Mouse (Mus musculus) CH12.LX (cell line): ENCODE results near the gene Slc39a5. TPM values are rescaled to one million over a fixed set of nuclear protein-coding genes. Genes with fewer than 3 reads are reported as not detected.

Experiments used
- DNase-seq: peaks from one replicate; pipeline ENCODE4 v3.0.0-alpha.2; 2013; ENCODE audit errors: extremely low read depth
- H3K27ac ChIP-seq: 2 replicates; pipeline ENCODE4 v1.5.1; 2012; ENCODE audit warnings: low read depth, mild to moderate bottlenecking, control low read depth, moderate library complexity; ENCODE audit not compliant: insufficient read depth
- H3K27me3 ChIP-seq: replicated peaks from 2 replicates; pipeline ENCODE3; 2012; ENCODE audit warnings: inconsistent platforms
- H3K36me3 ChIP-seq, 2 experiments: replicated peaks in 1 of 2; 2 replicates each; pipeline versions ENCODE3 to v1.6.1; 2012; ENCODE audit warnings: inconsistent platforms in 1 of 2, low read length in 1 of 2, mild to moderate bottlenecking in 1 of 2, mixed read lengths in 1 of 2, moderate library complexity in 1 of 2; ENCODE audit not compliant: control insufficient read depth in 1 of 2, insufficient read depth in 1 of 2
- H3K4me1 ChIP-seq, 2 experiments: 2 replicates each; pipeline ENCODE4 v1.6.1; 2012; ENCODE audit warnings: inconsistent platforms in 1 of 2, moderate library complexity in 1 of 2; ENCODE audit not compliant: insufficient read depth in 2 of 2, control insufficient read depth in 1 of 2
- H3K4me2 ChIP-seq: 2 replicates; pipeline ENCODE4 v1.6.1; 2012; ENCODE audit warnings: low read depth, mild to moderate bottlenecking, control low read depth; ENCODE audit not compliant: poor library complexity, insufficient read depth, severe bottlenecking
- H3K4me3 ChIP-seq, 3 experiments: fragments of 150-350 bp in 1 of 3; sonication (generic) in 1 of 3; replicated peaks in 1 of 3; 2 replicates each; pipeline versions ENCODE3 to v1.5.1; 2011 to 2012; ENCODE audit warnings: low read depth in 2 of 3, low read length in 2 of 3, mild to moderate bottlenecking in 2 of 3, moderate library complexity in 2 of 3, control low read depth in 1 of 3, improper control_type of control experiment in 1 of 3, inconsistent platforms in 1 of 3, mixed read lengths in 1 of 3; ENCODE audit not compliant: poor library complexity in 1 of 3
- H3K79me2 ChIP-seq: replicated peaks from 2 replicates; pipeline ENCODE4 v1.6.1; 2012; ENCODE audit warnings: mild to moderate bottlenecking, moderate library complexity; ENCODE audit not compliant: control insufficient read depth, poor library complexity, insufficient read depth, severe bottlenecking; ENCODE audit errors: extremely low read depth
- H3K9ac ChIP-seq: 2 replicates; pipeline ENCODE4 v1.6.1; 2012; ENCODE audit warnings: low read depth, mild to moderate bottlenecking, control low read depth, moderate library complexity; ENCODE audit not compliant: insufficient read depth
- H3K9me3 ChIP-seq: replicated peaks from 2 replicates; pipeline ENCODE3; 2012; ENCODE audit warnings: low read length, inconsistent platforms, mixed read lengths
- CHD1 ChIP-seq: IDR thresholded peaks from 2 replicates; pipeline ENCODE4 v1.6.1; 2012; ENCODE audit warnings: low read depth, low read length, improper control_type of control experiment, inconsistent platforms
- CHD2 ChIP-seq: IDR thresholded peaks from 2 replicates; pipeline ENCODE4 v1.6.1; 2011; ENCODE audit warnings: low read length, improper control_type of control experiment
- E2F4 ChIP-seq: IDR thresholded peaks from 2 replicates; pipeline ENCODE4 v1.6.1; 2011; ENCODE audit warnings: low read depth, low read length, improper control_type of control experiment; ENCODE audit not compliant: insufficient replicate concordance
- ELF1 ChIP-seq: IDR thresholded peaks from 2 replicates; pipeline ENCODE4 v1.6.1; 2014; ENCODE audit warnings: low read depth, mild to moderate bottlenecking, inconsistent platforms, low read length, improper control_type of control experiment
- EP300 ChIP-seq: IDR thresholded peaks from 2 replicates; pipeline ENCODE4 v1.6.1; 2011; ENCODE audit warnings: low read length, improper control_type of control experiment
- ETS1 ChIP-seq: conservative IDR thresholded peaks from 2 replicates; pipeline ENCODE4 v1.6.1; 2012; ENCODE audit warnings: low read depth, mild to moderate bottlenecking, inconsistent platforms, low read length, improper control_type of control experiment, moderate library complexity
- HCFC1 ChIP-seq: IDR thresholded peaks from 2 replicates; pipeline ENCODE4 v1.6.1; 2012; ENCODE audit warnings: low read depth, mild to moderate bottlenecking, inconsistent platforms, low read length, improper control_type of control experiment
- JUN ChIP-seq: IDR thresholded peaks from 2 replicates; pipeline ENCODE4 v1.6.1; 2011; ENCODE audit warnings: low read depth, mild to moderate bottlenecking, low read length, improper control_type of control experiment, moderate library complexity; ENCODE audit not compliant: insufficient read depth
- JUND ChIP-seq: conservative IDR thresholded peaks from 2 replicates; pipeline ENCODE4 v1.6.1; 2011; ENCODE audit warnings: low read depth, low read length, improper control_type of control experiment
- KAT2A ChIP-seq: IDR thresholded peaks from 2 replicates; pipeline ENCODE4 v1.6.1; 2012; ENCODE audit warnings: low read length, improper control_type of control experiment, inconsistent platforms; ENCODE audit not compliant: insufficient replicate concordance
- MAFK ChIP-seq: IDR thresholded peaks from 2 replicates; pipeline ENCODE4 v1.6.1; 2011; ENCODE audit warnings: low read length, improper control_type of control experiment; ENCODE audit not compliant: insufficient replicate concordance
- MEF2A ChIP-seq: IDR thresholded peaks from 2 replicates; pipeline ENCODE4 v1.6.1; 2014; ENCODE audit warnings: low read depth, mild to moderate bottlenecking, inconsistent platforms, low read length, improper control_type of control experiment, borderline replicate concordance
- PAX5 ChIP-seq: IDR thresholded peaks from 2 replicates; pipeline ENCODE4 v1.6.1; 2012; ENCODE audit warnings: low read length, inconsistent platforms, mixed read lengths
- POLR2A ChIP-seq: IDR thresholded peaks from 2 replicates; pipeline ENCODE4 v1.6.1; 2011; ENCODE audit warnings: low read depth, mild to moderate bottlenecking, improper control_type of control experiment, low read length
- RCOR1 ChIP-seq: conservative IDR thresholded peaks from 2 replicates; pipeline ENCODE4 v1.6.1; 2012; ENCODE audit warnings: low read depth, mild to moderate bottlenecking, inconsistent platforms, low read length, improper control_type of control experiment
- SIN3A ChIP-seq: IDR thresholded peaks from 2 replicates; pipeline ENCODE4 v1.6.1; 2012; ENCODE audit warnings: low read length, improper control_type of control experiment, inconsistent platforms
- TCF12 ChIP-seq: IDR thresholded peaks from 2 replicates; pipeline ENCODE4 v1.6.1; 2014; ENCODE audit warnings: low read depth, mild to moderate bottlenecking, inconsistent platforms, low read length, improper control_type of control experiment
- UBTF ChIP-seq: IDR thresholded peaks from 2 replicates; pipeline ENCODE4 v1.6.1; 2012; ENCODE audit warnings: low read depth, mild to moderate bottlenecking, inconsistent platforms, low read length, improper control_type of control experiment, moderate library complexity
- dilution Hi-C: fragments of 300-500 bp; cut with MboI; formaldehyde crosslinking; loops from 2 replicates; pipeline ENCODE4 v1.14.3; 2020; ENCODE audit warnings: low sequenced_read_pairs; ENCODE audit not compliant: extremely low pct_unique_long_range_greater_than_20kb, extremely low pct_ligation_motif_present
- in situ Hi-C: fragments of 300-500 bp; cut with MboI; formaldehyde crosslinking; loops from 3 replicates; pipeline ENCODE4 v1.14.3; 2019; ENCODE audit warnings: low sequenced_read_pairs, low pct_ligation_motif_present, low pct_unique_long_range_greater_than_20kb, mixed read lengths
- polyA plus RNA-seq: library from polyadenylated mRNA; unstranded; fragments of >175 nt; gene quantifications from 2 replicates; pipeline ENCODE4 v1.2.1, GENCODE M21; 2012; ENCODE audit warnings: low read depth; ENCODE audit not compliant: insufficient read length
- total RNA-seq, 2 experiments: library from RNA; depleted of rRNA; stranded (reverse); fragments of 300-350 nt in 1 of 2; fragments of >200 nt in 1 of 2; gene quantifications; 2 replicates each; pipeline ENCODE4 v1.2.3; 2012 to 2014

Gene Slc39a5
- total RNA-seq (2012; rRNA removed): 0.21 TPM in 1 of 2 replicates, not detected in the other
- total RNA-seq (2014; rRNA removed): not detected in 2 replicates
- 0.11 TPM in 1 of 2 replicates, not detected in the other for polyA plus RNA-seq

DNA sequence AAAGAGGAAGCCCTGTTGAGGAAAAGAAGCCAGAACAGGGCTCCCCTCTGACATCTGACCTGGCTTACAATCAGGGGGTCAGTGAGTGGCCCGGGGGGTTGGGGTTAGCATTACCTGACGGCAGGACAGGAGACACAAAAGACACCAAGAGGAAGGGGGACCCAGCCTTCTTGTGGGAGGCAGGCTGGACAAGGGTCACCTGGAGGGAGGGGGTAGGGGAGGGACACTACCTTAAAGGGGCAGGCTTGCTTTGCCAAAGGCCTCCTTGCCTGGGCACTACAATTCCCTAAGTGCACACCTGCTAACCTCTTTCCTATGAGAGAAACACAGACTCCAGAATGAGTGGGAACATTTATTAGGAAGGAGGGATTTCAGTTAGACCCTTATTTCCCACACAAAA is at the start of gene Slc39a5:
Gene Slc39a5 (minus strand): TSS at position 174 of the 400 bp plus-strand sequence.
- H3K36me3 ChIP-seq: peaks cover 19 to 91% of the 10 kb centered on the region in 2 experiments
- no peak for TF ChIP-seq RCOR1
- TF ChIP-seq SIN3A: no peak
- no peaks in the 10 kb centered on the region for H3K27me3 ChIP-seq
- H3K4me3 ChIP-seq: no peak within 1 kb of the TSS
- no peak for DNase-seq
- dilution Hi-C loops (no loop called here), in situ Hi-C loops (no loop called here)
- no peaks in the 10 kb centered on the region for H3K9me3 ChIP-seq
- no peaks in the 10 kb centered on the region for H3K4me1 ChIP-seq
- no peaks in the 10 kb centered on the region for H3K79me2 ChIP-seq
- H3K4me2 ChIP-seq: no peak within 1 kb of the TSS
- no peak within 1 kb of the TSS for H3K27ac ChIP-seq
- no peak within 1 kb of the TSS for H3K9ac ChIP-seq

- no peak overlapping the region for H3K27ac ChIP-seq
- H3K27me3 ChIP-seq: no peaks in the 10 kb centered on the region
- no peaks in the 10 kb centered on the region for H3K79me2 ChIP-seq
- no peak for DNase-seq
- H3K4me3 ChIP-seq: no peak overlapping the region
- no peak overlapping the region for H3K4me2 ChIP-seq
- in situ Hi-C loops: no loop called here
- no peak overlapping the region for H3K9ac ChIP-seq
- no peak for TF ChIP-seq CHD1
- TF ChIP-seq EP300: no peak
- TF ChIP-seq JUN: no peak
- no peak for TF ChIP-seq KAT2A
- no peak for TF ChIP-seq POLR2A
- no peak for TF ChIP-seq MAFK
- no peak for TF ChIP-seq E2F4
- no peak for TF ChIP-seq ETS1
- TF ChIP-seq TCF12: no peak
- TF ChIP-seq HCFC1: no peak
- TF ChIP-seq CHD2: no peak
- TF ChIP-seq MEF2A: no peak
- no peak for TF ChIP-seq UBTF
- TF ChIP-seq RCOR1: no peak
- TF ChIP-seq PAX5: no peak
- no peak for TF ChIP-seq ELF1
- no peak for TF ChIP-seq JUND
- H3K9me3 ChIP-seq: no peaks in the 10 kb centered on the region
- dilution Hi-C loops: no loop called here
- H3K4me1 ChIP-seq: no peaks in the 10 kb centered on the region
- H3K36me3 ChIP-seq: peaks cover 5 to 26% of the 10 kb centered on the region in 2 experiments
Observed at GRCm38 (mm10) chr10:128445407-128445806, 44.4 kb upstream of the Slc39a5 start.
